Mouse (Mus musculus) mesoderm, embryonic 11.5 days (tissue): ENCODE results near the gene Sfmbt2.
"Not testable (repeated sequence)": the region's sequence is repeated elsewhere in the genome, so short reads cannot be mapped to it uniquely, and the experiment has no call there.

ENCODE experiments used
- DNase-seq: peaks from one replicate; pipeline ENCODE4 v3.0.0-alpha.2; 2012; ENCODE audit warnings: low read depth, low spot score

Gene Sfmbt2

DNA sequence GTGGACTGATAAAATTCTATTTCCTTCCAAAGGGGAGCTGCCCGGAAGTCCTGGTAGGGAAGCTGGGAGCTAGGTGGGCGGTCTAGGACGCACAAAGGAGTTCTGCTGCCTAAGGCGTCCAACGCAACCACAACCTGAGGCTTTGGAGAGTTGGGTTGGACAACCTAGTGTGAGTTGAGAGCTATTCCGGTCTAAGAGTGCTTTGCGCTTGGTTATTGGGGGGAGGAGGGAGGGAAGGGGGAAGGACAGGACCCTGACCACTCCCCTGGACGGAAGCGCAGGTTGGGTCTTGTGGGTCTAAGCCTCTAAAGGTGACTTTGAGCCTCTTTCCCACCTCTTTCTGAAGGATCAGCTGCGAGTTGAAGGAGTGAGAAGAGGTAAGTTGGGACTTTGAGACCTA is at the start of gene Sfmbt2:
Gene Sfmbt2, plus strand, starts transcription at position 335 of the 400 bp plus-strand sequence.
- peak; percentile 11 for DNase-seq

- DNase-seq: no peak
These were observed 49.2 kb upstream of the Sfmbt2 start for GRCm38 (mm10) chr2:10321093-10321492.

DNA sequence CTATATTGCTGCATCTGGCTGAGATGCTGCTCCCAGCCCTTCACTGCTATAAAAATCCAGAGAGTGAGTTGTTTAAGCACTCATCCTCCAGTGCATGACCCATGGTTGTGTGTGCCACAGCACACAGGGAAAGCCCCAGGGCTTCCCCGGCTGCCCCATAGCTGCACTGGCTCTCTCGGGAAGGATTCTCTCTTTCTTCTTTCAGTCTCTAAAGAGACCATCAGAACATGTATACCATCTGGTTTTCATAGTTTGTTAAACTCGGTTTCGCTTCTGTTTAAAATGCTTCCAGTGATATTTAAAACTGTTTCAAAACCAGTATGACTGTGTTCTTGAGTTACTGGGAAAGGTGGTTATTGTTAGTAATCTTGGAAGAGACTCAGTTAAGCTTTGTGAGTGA is 47.1 kb upstream of the Sfmbt2 start:
- DNase-seq: no peak

DNA sequence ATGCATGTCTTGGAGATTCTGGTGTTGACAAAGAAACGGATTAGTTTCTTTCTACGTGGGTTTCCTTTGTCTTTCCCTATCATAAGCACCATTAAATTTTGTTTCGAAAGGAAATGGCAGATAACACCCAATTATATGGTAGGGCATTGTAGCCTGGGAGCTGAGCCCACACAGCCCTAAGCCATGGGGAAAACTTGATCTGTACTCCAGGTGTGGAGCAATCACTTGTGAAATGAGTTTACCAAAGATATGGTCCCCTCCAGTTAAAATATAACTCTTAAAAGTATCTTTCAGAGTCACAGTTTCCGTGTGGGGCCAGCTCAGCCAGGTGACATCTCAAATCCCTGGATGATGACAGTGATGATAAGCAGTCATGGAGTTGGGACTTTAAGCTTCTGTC is 45.3 kb upstream of the Sfmbt2 start:
- no peak for DNase-seq

DNA sequence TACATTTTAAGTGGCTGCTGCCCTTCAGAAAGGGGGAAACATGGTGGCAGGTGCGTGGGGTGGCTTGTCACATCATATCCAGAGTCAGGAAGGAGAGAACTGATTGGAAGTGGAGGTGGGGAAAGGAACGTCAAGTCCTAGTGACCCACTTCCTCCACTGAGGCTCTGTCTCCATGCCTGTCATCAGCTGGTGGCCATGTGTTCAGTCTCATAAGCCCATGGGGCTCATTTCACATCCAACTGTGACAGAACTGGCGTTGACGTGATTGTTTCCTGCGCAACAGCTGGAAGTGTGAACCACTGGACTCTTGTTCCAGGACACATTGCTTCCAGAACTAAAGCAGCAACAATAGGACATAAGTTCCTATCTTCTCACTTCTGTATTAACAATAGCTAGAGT is 40.1 kb upstream of the Sfmbt2 start:
- DNase-seq: no peak

- DNase-seq: no peak
These were observed 36.0 kb upstream of the Sfmbt2 start for GRCm38 (mm10) chr2:10334299-10334698.

DNA sequence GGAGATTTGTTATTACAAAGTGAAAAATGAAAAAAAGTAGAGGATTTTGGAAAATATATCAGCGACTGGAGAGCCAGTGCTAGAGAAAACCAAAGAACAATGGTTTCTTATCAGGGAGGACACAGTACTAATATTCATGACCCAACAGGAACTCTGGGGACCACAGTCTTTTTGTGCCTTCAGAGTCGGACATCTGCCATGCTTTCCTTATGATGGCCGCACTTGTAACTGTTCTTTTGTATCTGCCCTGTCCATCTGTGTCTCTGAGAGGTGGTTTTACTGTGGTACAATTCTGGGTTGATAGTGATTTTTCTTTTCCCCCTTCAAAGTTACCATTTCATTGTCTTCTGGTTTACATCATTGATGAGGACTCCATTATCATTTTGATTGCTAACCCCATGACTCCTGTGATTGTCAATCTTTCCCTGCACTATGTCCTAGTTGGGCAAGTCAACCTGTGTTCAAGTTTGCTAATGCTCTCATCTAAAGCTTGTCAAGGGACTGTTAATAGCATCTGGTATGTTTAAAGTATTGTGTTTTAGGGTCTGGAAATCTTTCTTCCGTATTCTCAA is 35.2 kb upstream of the Sfmbt2 start:
- no peak for DNase-seq

- DNase-seq: no peak
These were observed 30.3 kb upstream of the Sfmbt2 start for GRCm38 (mm10) chr2:10340022-10340421.

DNA sequence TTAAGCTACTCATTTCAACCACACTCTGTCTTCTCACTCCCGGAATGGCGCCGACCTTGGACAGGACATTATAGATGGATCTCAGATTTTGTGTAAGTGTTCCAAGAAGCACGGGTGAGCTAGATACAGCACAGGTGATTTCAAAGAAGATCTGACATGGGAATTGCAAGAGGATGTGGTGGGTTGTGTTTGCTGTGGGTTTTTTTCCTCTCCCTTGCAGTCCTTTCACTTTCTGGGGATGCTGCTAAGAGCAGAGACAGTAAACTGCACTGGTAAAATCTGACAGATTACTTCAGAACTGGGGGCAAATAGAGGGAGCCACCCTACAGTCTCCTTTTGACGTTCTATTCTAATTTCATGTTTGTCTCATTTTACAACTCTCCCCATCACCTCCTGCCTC is 26.8 kb upstream of the Sfmbt2 start:
- DNase-seq: no peak

DNA sequence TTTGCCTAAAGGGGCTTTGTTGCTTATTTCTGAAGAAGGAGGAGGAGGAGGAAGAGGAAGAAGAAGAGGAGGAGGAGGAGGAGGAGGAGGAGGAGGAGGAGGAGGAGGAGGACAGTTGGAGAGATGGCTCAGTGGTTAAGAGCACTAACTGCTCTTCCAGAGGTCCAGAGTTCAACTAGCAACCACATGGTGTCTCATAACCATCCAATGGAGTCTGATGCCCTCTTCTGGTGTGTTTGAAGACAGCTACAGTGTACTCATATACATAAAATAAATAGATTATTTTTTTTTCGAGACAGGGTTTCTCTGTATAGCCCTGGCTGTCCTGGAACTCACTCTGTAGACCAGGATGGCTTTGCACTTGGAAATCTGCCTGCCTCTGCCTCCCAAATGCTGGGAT is 26.2 kb upstream of the Sfmbt2 start:
- DNase-seq: not testable (repeated sequence)

DNA sequence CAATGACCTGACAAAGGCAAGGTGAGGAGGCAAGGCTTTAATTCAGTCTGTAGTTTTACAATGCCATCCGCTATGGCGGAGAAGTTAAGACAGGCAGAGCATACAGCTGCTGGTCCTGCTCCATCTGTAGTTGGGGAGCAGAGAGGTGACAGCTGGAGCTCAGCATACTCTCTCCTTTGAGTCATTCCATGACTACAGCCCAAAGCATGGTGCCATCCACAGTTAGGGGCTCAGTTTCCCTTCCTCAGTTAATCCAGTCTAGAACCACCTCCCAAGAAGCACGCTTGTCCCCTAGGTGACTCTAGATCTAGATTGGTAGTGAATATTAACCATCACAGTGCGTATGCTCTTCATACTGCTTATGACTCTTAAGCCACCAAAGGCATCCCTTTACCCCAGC is 23.1 kb upstream of the Sfmbt2 start:
- DNase-seq: no peak

DNA sequence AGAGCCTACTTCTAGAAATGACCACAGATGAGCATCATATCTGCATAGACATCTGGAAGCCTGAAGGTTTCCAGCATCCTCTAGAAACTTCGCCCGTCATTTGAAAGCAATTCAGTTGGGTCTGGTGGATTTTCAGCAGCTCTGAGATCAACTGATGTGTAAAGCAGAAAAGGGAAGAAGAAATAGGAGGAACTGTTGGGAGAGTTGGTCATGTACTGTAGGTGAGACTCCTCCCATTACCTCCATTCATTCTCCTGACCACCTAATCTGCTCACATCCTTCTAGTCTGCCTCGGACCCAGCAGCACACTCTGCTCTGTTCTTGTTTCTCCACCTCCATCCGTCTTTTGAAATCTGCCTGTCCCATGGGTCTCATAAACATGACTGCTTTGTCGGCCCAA is 22.3 kb upstream of the Sfmbt2 start:
- peak; percentile 24 for DNase-seq

DNA sequence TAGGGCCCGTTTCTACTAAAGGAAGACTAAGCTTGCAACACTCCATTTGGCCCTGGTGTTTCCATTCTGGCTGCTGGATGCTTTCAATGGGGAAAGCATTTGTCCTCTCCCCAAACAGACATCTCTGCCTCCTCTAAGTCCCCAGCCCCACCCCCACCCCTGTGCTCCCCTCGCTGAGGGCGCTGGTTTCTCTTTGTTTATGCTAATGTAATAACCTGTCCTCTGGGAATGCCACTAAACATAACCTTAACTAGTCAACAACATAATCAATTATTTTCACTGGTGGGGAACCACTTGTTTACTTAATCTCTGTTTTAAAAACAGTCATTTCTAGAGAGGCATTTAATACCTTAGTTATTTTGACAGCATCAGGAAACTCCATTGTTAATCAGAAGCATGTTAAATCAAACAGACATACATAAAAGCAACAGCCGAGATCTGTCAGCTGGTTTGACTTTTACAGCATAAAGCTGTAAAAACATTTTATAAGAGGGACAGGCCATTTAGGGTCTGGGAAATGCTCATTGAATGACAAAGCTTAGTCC is 20.0 kb upstream of the Sfmbt2 start:
- peak; percentile 24 for DNase-seq

DNA sequence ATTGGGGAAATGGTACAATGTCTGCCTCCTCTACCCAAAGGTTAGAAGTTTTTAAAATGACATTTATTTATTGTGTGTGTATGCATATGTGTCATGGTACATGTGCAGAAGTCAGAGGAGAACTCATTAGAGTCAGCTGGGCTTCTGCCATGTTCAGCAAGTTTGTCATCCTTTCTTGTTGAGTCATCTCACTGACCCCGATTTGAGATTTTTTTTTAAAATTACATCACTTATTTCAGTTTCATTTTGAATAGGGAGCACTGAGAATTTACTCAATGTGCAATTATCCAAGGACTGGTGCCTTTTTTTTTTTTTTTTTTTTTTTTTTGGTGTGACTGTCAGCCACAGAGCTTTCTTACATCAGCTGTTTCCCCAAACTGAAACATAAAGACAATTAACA is 19.2 kb upstream of the Sfmbt2 start:
- no peak for DNase-seq

- no peak for DNase-seq
These were observed 17.4 kb upstream of the Sfmbt2 start for GRCm38 (mm10) chr2:10352887-10353286.

DNA sequence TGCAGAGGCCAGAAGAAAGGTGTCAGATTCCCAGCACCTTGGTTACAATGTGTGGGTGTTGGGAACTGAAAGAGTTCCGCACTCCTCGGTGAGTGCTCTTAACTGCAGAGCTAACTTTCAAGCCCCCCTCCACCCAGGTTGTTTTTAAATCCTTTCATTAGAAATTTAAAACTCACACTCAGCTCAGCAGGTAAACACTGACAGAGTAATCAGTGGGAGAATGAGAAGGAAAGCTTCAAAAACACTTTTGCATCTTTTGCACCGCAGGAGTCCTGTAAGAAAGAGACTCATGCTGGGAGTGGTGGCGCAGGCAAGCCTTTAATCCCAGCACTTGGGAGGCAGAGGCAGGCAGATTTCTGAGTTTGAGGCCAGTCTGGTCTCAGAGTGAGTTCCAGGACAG is 16.4 kb upstream of the Sfmbt2 start:
- no peak for DNase-seq

DNA sequence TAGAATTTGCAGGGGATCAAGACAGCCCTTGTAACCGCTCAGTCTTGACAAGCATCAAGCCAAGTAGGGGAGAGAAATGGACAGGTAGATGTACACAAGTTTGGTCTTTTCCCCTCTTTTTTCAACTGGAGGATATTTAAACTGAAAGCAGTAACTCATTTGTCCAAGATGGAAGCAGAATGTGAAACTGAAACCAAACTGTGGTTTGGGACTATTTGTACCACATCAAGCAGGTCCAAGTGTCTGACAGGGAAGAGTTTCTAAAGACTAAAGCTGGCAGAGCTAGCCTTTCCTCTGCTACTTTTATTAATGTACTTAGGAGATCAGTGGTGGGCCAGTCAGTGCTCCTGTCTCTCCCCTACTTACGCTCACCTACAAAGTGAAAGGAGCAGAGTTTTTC is 10.4 kb upstream of the Sfmbt2 start:
- no peak for DNase-seq

GRCm38 (mm10) chr2:10365081-10365480 is 5.2 kb upstream of the Sfmbt2 start:
- no peak for DNase-seq

DNA sequence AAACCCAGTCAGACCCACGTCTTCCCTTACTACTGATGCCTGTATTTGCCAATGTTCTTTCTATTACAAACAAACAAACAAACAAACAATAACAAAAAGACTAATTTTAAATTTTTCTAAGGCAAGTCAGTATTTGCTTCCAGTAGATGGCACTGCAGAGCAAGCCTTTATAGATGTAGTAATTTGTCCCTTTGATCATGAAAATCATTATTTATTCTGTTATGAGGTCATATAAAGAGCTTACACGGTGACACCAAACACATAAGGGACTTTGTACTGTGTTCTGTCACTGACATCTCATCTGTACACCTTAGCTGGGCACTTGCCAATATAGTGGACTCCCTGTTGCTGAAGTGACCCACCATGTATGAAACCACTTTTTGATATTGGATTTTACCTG is 4.0 kb upstream of the Sfmbt2 start:
- no peak for DNase-seq

- no peak for DNase-seq
These were observed 634 bp upstream of the Sfmbt2 start for GRCm38 (mm10) chr2:10369676-10370075.

DNA sequence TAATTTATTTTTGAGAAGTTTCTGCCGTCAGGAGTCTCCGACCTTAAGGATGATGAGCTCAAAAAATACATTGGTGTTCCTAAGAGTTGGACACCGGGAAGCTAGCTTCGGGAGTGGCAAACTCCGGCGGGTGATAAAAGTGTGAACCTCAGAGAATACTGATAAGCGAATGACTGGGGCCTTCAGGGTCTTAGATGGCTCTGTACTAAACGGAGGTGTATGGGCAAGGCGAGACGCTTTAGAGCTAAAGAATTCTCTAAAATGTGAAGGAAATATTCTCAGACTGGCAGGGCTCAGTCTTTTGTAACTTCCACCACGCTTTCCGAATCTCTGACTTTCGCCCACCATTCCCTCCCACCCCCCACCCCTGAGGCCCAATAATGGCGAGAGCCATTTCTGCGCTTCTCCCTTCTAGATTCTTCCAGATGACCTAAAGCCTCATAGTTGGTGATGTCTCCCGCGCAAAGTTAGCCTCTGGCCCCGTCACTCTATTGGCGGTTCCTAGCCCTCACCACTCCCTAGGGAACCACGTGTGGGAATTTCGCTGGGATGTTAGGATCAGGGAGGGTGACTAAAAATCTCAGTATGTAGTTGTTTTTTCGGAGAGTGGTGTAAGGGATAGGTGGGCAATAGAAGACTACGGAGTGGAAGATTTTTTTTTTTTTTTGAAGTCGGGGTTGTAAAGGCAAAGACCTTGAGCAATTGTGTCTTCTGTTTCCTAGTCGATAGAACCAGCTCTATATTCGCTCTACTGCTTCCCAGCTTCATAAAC is 563 bp downstream of the Sfmbt2 start:
- peak; percentile 21 for DNase-seq

- DNase-seq: peak; percentile 17
These were observed 1.1 kb downstream of the Sfmbt2 start for GRCm38 (mm10) chr2:10371459-10371817.

- peak; percentile 6 for DNase-seq
These were observed 1.6 kb downstream of the Sfmbt2 start for GRCm38 (mm10) chr2:10371899-10372298.
